Mouse (Mus musculus) CH12.LX (cell line): ENCODE results near the gene Atp1a4. TPM values are rescaled to one million over a fixed set of nuclear protein-coding genes. Genes with fewer than 3 reads are reported as not detected.

Experiments used
- DNase-seq: peaks from one replicate; pipeline ENCODE4 v3.0.0-alpha.2; 2013; ENCODE audit errors: extremely low read depth
- H3K27ac ChIP-seq: 2 replicates; pipeline ENCODE4 v1.5.1; 2012; ENCODE audit warnings: low read depth, mild to moderate bottlenecking, control low read depth, moderate library complexity; ENCODE audit not compliant: insufficient read depth
- H3K27me3 ChIP-seq: replicated peaks from 2 replicates; pipeline ENCODE3; 2012; ENCODE audit warnings: inconsistent platforms
- H3K36me3 ChIP-seq, 2 experiments: replicated peaks in 1 of 2; 2 replicates each; pipeline versions ENCODE3 to v1.6.1; 2012; ENCODE audit warnings: inconsistent platforms in 1 of 2, low read length in 1 of 2, mild to moderate bottlenecking in 1 of 2, mixed read lengths in 1 of 2, moderate library complexity in 1 of 2; ENCODE audit not compliant: control insufficient read depth in 1 of 2, insufficient read depth in 1 of 2
- H3K4me1 ChIP-seq, 2 experiments: 2 replicates each; pipeline ENCODE4 v1.6.1; 2012; ENCODE audit warnings: inconsistent platforms in 1 of 2, moderate library complexity in 1 of 2; ENCODE audit not compliant: insufficient read depth in 2 of 2, control insufficient read depth in 1 of 2
- H3K4me2 ChIP-seq: 2 replicates; pipeline ENCODE4 v1.6.1; 2012; ENCODE audit warnings: low read depth, mild to moderate bottlenecking, control low read depth; ENCODE audit not compliant: poor library complexity, insufficient read depth, severe bottlenecking
- H3K4me3 ChIP-seq, 3 experiments: fragments of 150-350 bp in 1 of 3; sonication (generic) in 1 of 3; replicated peaks in 1 of 3; 2 replicates each; pipeline versions ENCODE3 to v1.5.1; 2011 to 2012; ENCODE audit warnings: low read depth in 2 of 3, low read length in 2 of 3, mild to moderate bottlenecking in 2 of 3, moderate library complexity in 2 of 3, control low read depth in 1 of 3, improper control_type of control experiment in 1 of 3, inconsistent platforms in 1 of 3, mixed read lengths in 1 of 3; ENCODE audit not compliant: poor library complexity in 1 of 3
- H3K79me2 ChIP-seq: replicated peaks from 2 replicates; pipeline ENCODE4 v1.6.1; 2012; ENCODE audit warnings: mild to moderate bottlenecking, moderate library complexity; ENCODE audit not compliant: control insufficient read depth, poor library complexity, insufficient read depth, severe bottlenecking; ENCODE audit errors: extremely low read depth
- H3K9ac ChIP-seq: 2 replicates; pipeline ENCODE4 v1.6.1; 2012; ENCODE audit warnings: low read depth, mild to moderate bottlenecking, control low read depth, moderate library complexity; ENCODE audit not compliant: insufficient read depth
- H3K9me3 ChIP-seq: replicated peaks from 2 replicates; pipeline ENCODE3; 2012; ENCODE audit warnings: low read length, inconsistent platforms, mixed read lengths
- CHD1 ChIP-seq: IDR thresholded peaks from 2 replicates; pipeline ENCODE4 v1.6.1; 2012; ENCODE audit warnings: low read depth, low read length, improper control_type of control experiment, inconsistent platforms
- CTCF ChIP-seq, 2 experiments: IDR thresholded peaks in 1 of 2; conservative IDR thresholded peaks in 1 of 2; 2 replicates each; pipeline ENCODE4 v1.5.1; 2011 to 2012; ENCODE audit warnings: low read depth in 2 of 2, low read length in 2 of 2, improper control_type of control experiment in 1 of 2, inconsistent platforms in 1 of 2, mild to moderate bottlenecking in 1 of 2, moderate library complexity in 1 of 2
- ETS1 ChIP-seq: conservative IDR thresholded peaks from 2 replicates; pipeline ENCODE4 v1.6.1; 2012; ENCODE audit warnings: low read depth, mild to moderate bottlenecking, inconsistent platforms, low read length, improper control_type of control experiment, moderate library complexity
- GABPA ChIP-seq: IDR thresholded peaks from 2 replicates; pipeline ENCODE4 v1.6.1; 2012; ENCODE audit warnings: low read depth, low read length, improper control_type of control experiment, inconsistent platforms; ENCODE audit not compliant: insufficient replicate concordance
- HCFC1 ChIP-seq: IDR thresholded peaks from 2 replicates; pipeline ENCODE4 v1.6.1; 2012; ENCODE audit warnings: low read depth, mild to moderate bottlenecking, inconsistent platforms, low read length, improper control_type of control experiment
- KAT2A ChIP-seq: IDR thresholded peaks from 2 replicates; pipeline ENCODE4 v1.6.1; 2012; ENCODE audit warnings: low read length, improper control_type of control experiment, inconsistent platforms; ENCODE audit not compliant: insufficient replicate concordance
- NELFE ChIP-seq: IDR thresholded peaks from 2 replicates; pipeline ENCODE4 v1.6.1; 2011; ENCODE audit warnings: low read depth, low read length, improper control_type of control experiment
- NRF1 ChIP-seq: IDR thresholded peaks from 2 replicates; pipeline ENCODE4 v1.6.1; 2014; ENCODE audit warnings: low read depth, mild to moderate bottlenecking, inconsistent platforms, low read length, improper control_type of control experiment, moderate library complexity
- PAX5 ChIP-seq: IDR thresholded peaks from 2 replicates; pipeline ENCODE4 v1.6.1; 2012; ENCODE audit warnings: low read length, inconsistent platforms, mixed read lengths
- POLR2AphosphoS2 ChIP-seq: IDR thresholded peaks from 2 replicates; pipeline ENCODE4 v1.6.1; 2011; ENCODE audit warnings: low read depth, low read length, improper control_type of control experiment
- RAD21 ChIP-seq: IDR thresholded peaks from 2 replicates; pipeline ENCODE4 v1.6.1; 2011; ENCODE audit warnings: low read depth, mild to moderate bottlenecking, low read length, improper control_type of control experiment, moderate library complexity
- SMC3 ChIP-seq: IDR thresholded peaks from 2 replicates; pipeline ENCODE4 v1.6.1; 2011; ENCODE audit warnings: low read depth, low read length, improper control_type of control experiment
- TBP ChIP-seq: conservative IDR thresholded peaks from 2 replicates; pipeline ENCODE4 v1.6.1; 2011; ENCODE audit warnings: low read depth, low read length, improper control_type of control experiment
- ZKSCAN1 ChIP-seq: IDR thresholded peaks from 2 replicates; pipeline ENCODE4 v1.6.1; 2012; ENCODE audit warnings: low read depth, inconsistent platforms, low read length, improper control_type of control experiment, borderline replicate concordance
- dilution Hi-C: fragments of 300-500 bp; cut with MboI; formaldehyde crosslinking; loops from 2 replicates; pipeline ENCODE4 v1.14.3; 2020; ENCODE audit warnings: low sequenced_read_pairs; ENCODE audit not compliant: extremely low pct_unique_long_range_greater_than_20kb, extremely low pct_ligation_motif_present
- in situ Hi-C: fragments of 300-500 bp; cut with MboI; formaldehyde crosslinking; loops from 3 replicates; pipeline ENCODE4 v1.14.3; 2019; ENCODE audit warnings: low sequenced_read_pairs, low pct_ligation_motif_present, low pct_unique_long_range_greater_than_20kb, mixed read lengths
- polyA plus RNA-seq: library from polyadenylated mRNA; unstranded; fragments of >175 nt; gene quantifications from 2 replicates; pipeline ENCODE4 v1.2.1, GENCODE M21; 2012; ENCODE audit warnings: low read depth; ENCODE audit not compliant: insufficient read length
- total RNA-seq, 2 experiments: library from RNA; depleted of rRNA; stranded (reverse); fragments of 300-350 nt in 1 of 2; fragments of >200 nt in 1 of 2; gene quantifications; 2 replicates each; pipeline ENCODE4 v1.2.3; 2012 to 2014

Atp1a4 gene
- total and polyA plus RNA-seq, 3 experiments, result not detected

DNA sequence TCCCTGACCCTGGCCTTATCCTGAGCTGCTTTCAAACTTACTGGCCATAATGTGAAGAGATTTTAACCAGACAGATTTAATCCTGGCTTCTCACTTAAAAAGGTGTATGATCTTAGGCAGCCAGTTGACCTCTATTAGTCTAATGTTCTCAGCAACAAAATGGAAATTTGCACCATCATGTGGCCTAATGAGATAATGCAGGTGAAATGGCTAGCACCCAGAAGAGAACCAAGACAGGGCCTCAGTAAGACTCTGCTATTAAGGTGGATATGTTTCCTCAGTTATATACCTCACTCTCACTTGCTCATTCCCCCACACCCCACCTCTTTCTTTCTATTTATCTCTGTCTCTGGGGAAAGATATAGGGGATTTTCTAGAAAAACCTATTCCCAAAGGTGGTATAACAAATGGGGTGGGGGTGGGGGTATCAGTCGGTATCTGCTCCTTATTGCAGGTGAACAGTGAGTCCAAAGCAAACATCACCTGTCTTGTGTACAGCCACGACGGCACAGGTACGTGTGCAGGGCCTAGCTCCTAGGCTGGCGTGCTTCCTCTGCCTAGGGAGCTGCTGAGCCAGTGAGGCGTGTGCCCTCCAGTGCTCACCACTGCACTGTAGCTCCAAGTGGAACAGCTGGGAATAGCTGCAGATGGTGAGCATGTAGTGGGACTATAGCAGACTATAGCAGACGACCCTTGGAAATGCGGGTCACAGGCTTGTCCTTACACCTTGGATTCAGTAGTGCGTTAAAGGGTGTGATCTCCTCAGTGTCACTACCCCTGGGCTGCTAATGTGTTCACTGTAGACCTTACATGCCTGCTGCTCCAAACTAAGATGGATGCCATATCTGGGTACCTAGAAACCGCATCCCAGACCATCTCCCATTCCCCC lies 71.6 kb downstream of the Atp1a4 start:
- peaks cover 60 to 91% of the 10 kb centered on the region in 2 experiments for H3K36me3 ChIP-seq

DNA sequence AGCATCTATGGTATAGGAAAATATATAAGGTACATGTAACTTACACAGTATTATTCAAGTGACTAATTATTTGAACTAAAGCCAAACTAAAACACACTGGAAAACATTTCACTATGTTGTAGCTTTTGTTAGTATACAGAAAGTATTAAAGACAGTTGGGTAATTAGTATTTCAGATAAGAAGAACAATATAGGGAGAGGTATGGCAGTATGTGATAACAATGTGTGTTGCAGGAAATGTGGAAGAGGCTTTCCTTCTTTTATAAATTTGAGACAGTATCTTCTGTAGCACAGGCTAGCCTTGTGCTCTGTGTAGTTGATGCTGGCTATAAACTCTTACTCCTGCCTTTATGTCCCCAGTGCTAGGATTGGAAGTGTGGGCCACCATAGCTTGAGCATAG lies 74.3 kb downstream of the Atp1a4 start:
- TF ChIP-seq POLR2AphosphoS2, result no peak
- TF ChIP-seq GABPA, result no peak
- no peak for TF ChIP-seq KAT2A
- TF ChIP-seq ETS1, result no peak
- no peak for TF ChIP-seq TBP
- TF ChIP-seq ZKSCAN1, result no peak
- TF ChIP-seq NRF1, result no peak
- no peak for TF ChIP-seq PAX5
- TF ChIP-seq NELFE, result no peak
- no peak for TF ChIP-seq HCFC1
- no peaks in the 10 kb centered on the region for H3K4me1 ChIP-seq
- no peaks in the 10 kb centered on the region for H3K27me3 ChIP-seq
- peaks cover 50 to 89% of the 10 kb centered on the region in 2 experiments for H3K36me3 ChIP-seq
- no peaks in the 10 kb centered on the region for H3K9me3 ChIP-seq
- dilution Hi-C loops, result no loop called here
- H3K4me2 ChIP-seq, result no peak overlapping the region
- no peak for DNase-seq
- no peak overlapping the region for H3K27ac ChIP-seq
- H3K9ac ChIP-seq, result no peak overlapping the region
- H3K4me3 ChIP-seq, result no peak overlapping the region
- H3K79me2 ChIP-seq, result no peaks in the 10 kb centered on the region
- in situ Hi-C loops, result no loop called here

More for the DNA sequence above, 71.6 kb downstream of the Atp1a4 start:
- H3K4me3 ChIP-seq, result no peak overlapping the region
- in situ Hi-C loops (no loop called here), dilution Hi-C loops (no loop called here)
- DNase-seq, result peak; percentile 39
- H3K27ac ChIP-seq, result no peak overlapping the region
- H3K9me3 ChIP-seq, result no peaks in the 10 kb centered on the region
- no peaks in the 10 kb centered on the region for H3K4me1 ChIP-seq
- H3K4me2 ChIP-seq, result no peak overlapping the region
- H3K79me2 ChIP-seq, result no peaks in the 10 kb centered on the region
- H3K9ac ChIP-seq, result no peak overlapping the region
- TF ChIP-seq CHD1, result no peak
- peak; percentile 54 for TF ChIP-seq SMC3
- TF ChIP-seq CTCF (conservative IDR thresholded peaks at IDR 0.05 in 1 of 2, IDR thresholded peaks at IDR 0.05 in 1 of 2; ENCODE audit: low read depth in 2 of 2, low read length in 2 of 2), result peak in 1 of 2 experiments; percentile 58; a peak in 2 of 4 replicates
- peak; percentile 28 for TF ChIP-seq RAD21
- TF ChIP-seq, all 38 proteins: peak for 3
- H3K27me3 ChIP-seq, result no peaks in the 10 kb centered on the region
